Mouse (Mus musculus) hindbrain, embryonic 16.5 days (tissue): ENCODE measurements at regions not wholly inside any gene's neighbourhood (a gene's known extent, or its start where the extent isn't known, plus 50 kb on each side); places are given as distances from the start of the nearest gene placed in this dataset.

ENCODE experiments used
- ATAC-seq: fragments of 200-750 bp; cut with Nextera tagmentation; 2 replicates; pipeline ENCODE4 v1.8.0; 2017; ENCODE audit warnings: moderate TSS enrichment, moderate library complexity
- H3K27ac ChIP-seq: fragments of 300-500 bp; sonication (generic); 2 replicates; pipeline ENCODE4 v1.5.1; 2014; ENCODE audit warnings: low read depth, mild to moderate bottlenecking, control low read depth, low read length, moderate library complexity
- H3K27me3 ChIP-seq: fragments of 300-500 bp; sonication (generic); replicated peaks from 2 replicates; pipeline ENCODE4 v1.6.1; 2014; ENCODE audit warnings: low read length; ENCODE audit not compliant: control insufficient read depth, insufficient read depth
- H3K36me3 ChIP-seq: fragments of 300-500 bp; sonication (generic); 2 replicates; pipeline ENCODE4 v1.6.1; 2014; ENCODE audit warnings: mild to moderate bottlenecking, low read length, moderate library complexity, mixed read lengths; ENCODE audit not compliant: control insufficient read depth, insufficient read depth
- H3K4me1 ChIP-seq: fragments of 300-500 bp; sonication (generic); 2 replicates; pipeline ENCODE4 v1.6.1; 2014; ENCODE audit warnings: low read depth, low read length; ENCODE audit not compliant: control insufficient read depth, insufficient read depth
- H3K4me2 ChIP-seq: fragments of 300-500 bp; sonication (generic); 2 replicates; pipeline ENCODE4 v1.6.1; 2014; ENCODE audit warnings: mild to moderate bottlenecking, low read length, control low read depth, moderate library complexity
- H3K4me3 ChIP-seq: fragments of 300-500 bp; sonication (generic); 2 replicates; pipeline ENCODE4 v1.5.1; 2014; ENCODE audit warnings: mild to moderate bottlenecking, low read length, control low read depth, moderate library complexity
- H3K9ac ChIP-seq: fragments of 300-500 bp; sonication (generic); 2 replicates; pipeline ENCODE4 v1.6.1; 2014; ENCODE audit warnings: low read depth, mild to moderate bottlenecking, control low read depth, low read length, moderate library complexity
- H3K9me3 ChIP-seq: fragments of 300-500 bp; sonication (generic); 2 replicates; pipeline ENCODE4 v1.6.1; 2014; ENCODE audit warnings: mild to moderate bottlenecking, low read length, moderate library complexity; ENCODE audit not compliant: control insufficient read depth
- WGBS: fragments of 180-500 bp; shearing (Covaris S2); extraction: QIAGEN DNeasy Blood & Tissue Kit; methylation state at CpG from one replicate; pipeline ENCODE4 v1.1.7; 2014; 5-methylcytosine and 5-hydroxymethylcytosine counted together

DNA sequence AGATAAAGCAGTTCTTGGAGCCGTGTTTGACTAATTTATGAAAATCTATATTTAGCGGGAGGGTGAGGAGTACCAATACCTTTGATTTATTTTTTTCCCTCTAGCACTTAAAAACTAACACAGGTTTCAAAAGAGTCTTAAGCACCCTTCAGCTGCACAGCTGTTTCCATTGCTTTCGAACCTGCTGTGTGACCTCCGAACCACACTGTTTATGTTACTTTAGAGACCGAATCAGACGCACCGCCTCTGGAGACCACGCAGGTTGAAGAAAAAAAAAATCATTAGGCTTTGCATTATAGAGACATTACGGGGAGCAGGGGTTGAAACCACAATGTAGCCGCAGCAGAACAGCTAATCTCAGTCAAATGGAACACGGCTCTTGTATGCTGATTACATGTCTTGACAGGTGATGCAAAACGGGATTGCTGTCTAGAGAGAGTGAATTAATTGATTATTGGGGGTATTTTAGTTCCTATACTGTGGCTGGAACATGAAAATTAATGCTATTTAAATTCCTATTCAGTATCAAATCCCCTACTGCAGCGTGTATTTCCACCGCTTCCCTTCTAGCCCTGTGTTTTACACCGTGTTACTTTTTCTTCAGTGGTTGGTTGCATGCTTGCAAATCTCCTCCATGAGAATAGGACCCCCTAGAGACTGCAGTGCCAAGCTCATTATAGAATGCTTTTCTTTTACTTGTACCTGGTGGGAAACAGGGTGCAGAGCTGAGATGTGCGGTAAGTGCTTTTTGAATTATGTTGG lies 169.0 kb upstream of the C9orf72 start:
- H3K4me1 ChIP-seq, result no peaks in the 10 kb centered on the region
- H3K27me3 ChIP-seq, result no peaks in the 10 kb centered on the region
- WGBS, result 43% methylated on average over 16 of the region's 16 CpGs
- no peak overlapping the region for H3K4me3 ChIP-seq
- H3K27ac ChIP-seq, result no peak overlapping the region
- H3K36me3 ChIP-seq, result no peaks in the 10 kb centered on the region
- peak overlapping the region; percentile 34 for H3K4me2 ChIP-seq
- 0 out of 2 replicates have a peak, but pooled peaks have one; percentile 56 for ATAC-seq
- no peaks in the 10 kb centered on the region for H3K9me3 ChIP-seq
- no peak overlapping the region for H3K9ac ChIP-seq

GRCm38 (mm10) chr4:35375791-35376190 lies 149.8 kb upstream of the C9orf72 start:
- H3K27ac ChIP-seq, result no peak overlapping the region

DNA sequence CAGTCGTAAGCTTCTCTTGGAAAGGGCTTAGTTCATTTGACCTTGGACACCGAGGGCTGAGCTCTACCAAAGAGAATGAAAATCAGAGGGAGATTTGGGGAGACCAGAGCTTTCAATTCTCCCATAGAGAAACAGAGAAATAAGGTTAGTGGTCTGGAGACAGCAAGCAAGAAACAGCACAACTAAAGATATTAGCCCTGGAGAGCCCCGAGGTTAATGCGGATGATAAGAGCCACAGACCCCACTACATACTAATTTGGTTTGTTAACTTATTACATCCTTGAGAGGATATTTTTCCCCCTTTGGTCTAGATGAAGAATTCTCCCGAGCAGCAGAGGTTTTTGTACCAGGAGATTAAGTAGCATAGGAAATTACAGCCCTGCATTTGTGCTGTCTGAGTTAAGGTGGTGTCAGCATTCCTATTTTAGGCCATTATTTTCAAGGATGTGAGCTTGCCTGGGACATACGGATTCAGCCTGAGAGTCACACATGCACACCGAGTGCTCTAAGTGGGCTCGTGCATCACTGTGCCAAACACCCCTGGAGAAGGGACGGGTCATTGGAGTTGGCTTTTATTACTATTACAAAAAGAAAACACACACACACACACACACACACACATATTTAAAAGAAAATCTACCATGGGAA lies 147.4 kb upstream of the C9orf72 start:
- Histone ChIP-seq H3K4me1 (peaks cover 2% of the 10 kb centered on the region; the same call in 1 of the 2 replicates), H3K27me3 (no peaks in the 10 kb centered on the region; the same call in 1 of the 2 replicates), H3K4me2 (peak overlapping the region; percentile 21), H3K36me3 (no peaks in the 10 kb centered on the region), H3K4me3 (no peak overlapping the region), H3K9ac (peak overlapping the region; percentile 19; the same call in 1 of the 2 replicates), H3K27ac (no peak overlapping the region), H3K9me3 (no peaks in the 10 kb centered on the region)
- WGBS, result 41% methylated on average over 9 of the region's 9 CpGs
- peak; percentile 61; the same call in 1 of the 2 replicates for ATAC-seq

More at GRCm38 (mm10) chr4:35375791-35376190, 149.8 kb upstream of the C9orf72 start:
- Histone ChIP-seq H3K36me3 (no peaks in the 10 kb centered on the region), H3K9me3 (no peaks in the 10 kb centered on the region), H3K27me3 (no peaks in the 10 kb centered on the region; the same call in 1 of the 2 replicates), H3K4me2 (no peak overlapping the region), H3K4me1 (peaks cover 2% of the 10 kb centered on the region; the same call in 1 of the 2 replicates), H3K4me3 (no peak overlapping the region), H3K9ac (no peak overlapping the region)
- peak; percentile 45; the same call in 1 of the 2 replicates for ATAC-seq
- 42% methylated on average over 4 of the region's 4 CpGs for WGBS

- no peaks in the 10 kb centered on the region for H3K9me3 ChIP-seq
These were observed 146.7 kb upstream of the C9orf72 start for GRCm38 (mm10) chr4:35372528-35373212.

DNA sequence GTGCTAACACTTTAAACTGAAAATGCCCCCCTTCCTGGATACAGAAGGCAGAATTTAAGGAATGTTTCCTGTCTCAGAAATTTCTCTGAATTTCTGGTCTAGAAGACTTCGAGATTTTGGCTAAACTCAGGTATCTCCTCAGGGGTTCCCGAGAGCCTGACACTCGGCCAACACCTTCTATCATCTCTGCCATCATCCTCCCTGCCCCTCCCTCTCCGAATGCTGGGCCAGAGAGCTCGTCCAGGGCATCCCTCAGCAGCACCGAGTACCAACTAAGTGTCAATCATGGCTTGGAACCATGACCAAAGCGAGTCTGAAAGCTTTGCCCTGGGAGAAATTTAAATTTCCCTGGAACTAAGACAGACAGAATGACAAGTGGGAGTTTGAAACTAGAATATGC lies 138.2 kb upstream of the C9orf72 start:
- Histone ChIP-seq H3K4me1 (no peaks in the 10 kb centered on the region), H3K9me3 (no peaks in the 10 kb centered on the region), H3K36me3 (no peaks in the 10 kb centered on the region), H3K4me3 (no peak overlapping the region), H3K4me2 (no peak overlapping the region), H3K27me3 (no peaks in the 10 kb centered on the region), H3K9ac (no peak overlapping the region), H3K27ac (no peak overlapping the region)
- no peak for ATAC-seq
- 75% methylated on average over 7 of the region's 7 CpGs for WGBS

More at GRCm38 (mm10) chr4:35372528-35373212, 146.7 kb upstream of the C9orf72 start:
- no peaks in the 10 kb centered on the region; the same call in 1 of the 2 replicates for H3K27me3 ChIP-seq
- H3K4me1 ChIP-seq, result peaks cover 2% of the 10 kb centered on the region; the same call in 1 of the 2 replicates
- H3K27ac ChIP-seq, result no peak overlapping the region
- 27% methylated on average over 8 of the region's 8 CpGs for WGBS
- no peak overlapping the region for H3K9ac ChIP-seq
- no peak overlapping the region for H3K4me3 ChIP-seq
- H3K4me2 ChIP-seq, result peak overlapping the region; percentile 21
- ATAC-seq, result peak; percentile 89
- H3K36me3 ChIP-seq, result no peaks in the 10 kb centered on the region

DNA sequence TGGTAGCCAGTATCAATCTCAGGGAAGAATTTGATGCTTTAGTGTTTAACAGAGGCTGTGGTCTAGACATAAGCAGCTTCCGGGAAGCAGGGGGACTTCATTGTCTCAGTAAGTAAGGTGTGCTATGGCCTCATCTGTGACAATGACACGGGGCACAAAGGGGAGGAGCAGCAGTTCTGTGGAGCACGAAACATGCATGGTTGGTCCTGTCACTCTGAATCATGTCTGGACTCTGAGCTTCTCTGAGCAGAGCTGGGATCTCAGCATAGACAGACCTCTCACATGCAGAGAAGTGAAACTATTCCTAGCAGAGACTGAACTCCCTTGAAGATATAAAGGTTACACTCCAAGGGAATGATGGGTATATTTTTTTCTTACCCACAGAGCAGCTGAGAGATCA lies 136.2 kb upstream of the C9orf72 start:
- no peak for ATAC-seq
- H3K27me3 ChIP-seq, result no peaks in the 10 kb centered on the region
- no peak overlapping the region for H3K4me2 ChIP-seq
- H3K4me3 ChIP-seq, result no peak overlapping the region
- WGBS, result 67% methylated on average over 3 of the region's 3 CpGs
- H3K27ac ChIP-seq, result no peak overlapping the region
- H3K4me1 ChIP-seq, result no peaks in the 10 kb centered on the region
- no peaks in the 10 kb centered on the region for H3K36me3 ChIP-seq
- H3K9me3 ChIP-seq, result no peaks in the 10 kb centered on the region
- no peak overlapping the region for H3K9ac ChIP-seq

DNA sequence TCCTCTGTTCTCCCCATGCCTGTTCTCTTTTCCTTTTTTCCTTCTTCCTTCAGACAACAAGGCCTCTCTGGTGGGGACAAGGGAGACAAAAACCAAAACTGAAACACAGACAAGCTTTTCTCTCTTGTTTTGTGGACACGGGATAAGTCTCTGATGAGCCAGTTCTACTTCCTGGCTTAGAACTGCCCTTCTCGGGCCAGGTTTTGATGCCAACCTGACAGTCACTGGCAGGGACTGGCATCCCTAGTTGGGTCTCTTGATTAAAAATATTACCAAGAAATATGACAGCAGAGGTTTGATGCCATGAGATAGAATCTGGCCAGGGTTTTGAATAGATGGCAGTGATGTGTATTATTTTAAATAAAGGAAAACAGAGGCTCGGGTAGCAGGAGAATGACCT lies 133.4 kb upstream of the C9orf72 start:
- Histone ChIP-seq H3K4me1 (no peaks in the 10 kb centered on the region), H3K36me3 (no peaks in the 10 kb centered on the region), H3K27ac (no peak overlapping the region), H3K27me3 (no peaks in the 10 kb centered on the region), H3K4me2 (no peak overlapping the region), H3K4me3 (no peak overlapping the region), H3K9me3 (no peaks in the 10 kb centered on the region), H3K9ac (no peak overlapping the region)
- 84% methylated on average over 3 of the region's 3 CpGs for WGBS
- ATAC-seq, result no peak

DNA sequence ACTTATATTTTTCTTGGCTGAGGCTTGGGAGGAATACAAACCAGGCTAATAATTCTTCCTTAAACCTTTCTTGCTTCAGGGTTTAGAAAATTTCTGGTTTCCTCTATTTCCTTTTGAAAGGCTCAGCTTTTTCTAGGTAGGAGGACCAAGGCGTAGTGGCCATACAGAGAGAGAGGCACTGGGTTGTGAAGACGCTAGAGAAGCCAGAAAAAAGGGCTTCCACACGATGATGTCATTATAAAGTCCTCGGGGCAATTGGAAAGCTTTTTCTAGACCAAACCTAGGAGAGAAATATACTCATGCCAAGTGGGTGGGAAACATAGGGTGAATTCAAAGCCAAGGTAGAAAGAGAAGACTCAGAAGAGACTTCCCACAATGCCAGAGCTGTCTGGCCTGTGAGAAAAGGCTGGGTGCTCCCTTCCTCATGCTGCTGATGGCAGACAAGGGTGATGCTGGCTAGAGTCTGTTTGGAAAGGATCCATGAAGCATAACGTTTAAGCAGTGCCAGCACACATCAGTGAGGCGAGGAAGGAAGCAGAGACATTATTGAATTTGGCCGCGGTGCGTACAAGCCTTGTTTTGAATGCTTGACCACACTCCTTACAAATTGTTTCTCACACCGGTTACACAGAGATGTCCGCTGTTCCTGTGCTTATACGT lies 131.1 kb upstream of the C9orf72 start:
- WGBS, result 63% methylated on average over 12 of the region's 12 CpGs
- Histone ChIP-seq H3K9ac (no peak overlapping the region), H3K27ac (no peak overlapping the region), H3K4me3 (no peak overlapping the region), H3K27me3 (no peaks in the 10 kb centered on the region), H3K36me3 (no peaks in the 10 kb centered on the region), H3K4me1 (no peaks in the 10 kb centered on the region), H3K9me3 (no peaks in the 10 kb centered on the region), H3K4me2 (no peak overlapping the region)
- ATAC-seq, result peak; percentile 60; the same call in 1 of the 2 replicates
